In the genomic region with DNA sequence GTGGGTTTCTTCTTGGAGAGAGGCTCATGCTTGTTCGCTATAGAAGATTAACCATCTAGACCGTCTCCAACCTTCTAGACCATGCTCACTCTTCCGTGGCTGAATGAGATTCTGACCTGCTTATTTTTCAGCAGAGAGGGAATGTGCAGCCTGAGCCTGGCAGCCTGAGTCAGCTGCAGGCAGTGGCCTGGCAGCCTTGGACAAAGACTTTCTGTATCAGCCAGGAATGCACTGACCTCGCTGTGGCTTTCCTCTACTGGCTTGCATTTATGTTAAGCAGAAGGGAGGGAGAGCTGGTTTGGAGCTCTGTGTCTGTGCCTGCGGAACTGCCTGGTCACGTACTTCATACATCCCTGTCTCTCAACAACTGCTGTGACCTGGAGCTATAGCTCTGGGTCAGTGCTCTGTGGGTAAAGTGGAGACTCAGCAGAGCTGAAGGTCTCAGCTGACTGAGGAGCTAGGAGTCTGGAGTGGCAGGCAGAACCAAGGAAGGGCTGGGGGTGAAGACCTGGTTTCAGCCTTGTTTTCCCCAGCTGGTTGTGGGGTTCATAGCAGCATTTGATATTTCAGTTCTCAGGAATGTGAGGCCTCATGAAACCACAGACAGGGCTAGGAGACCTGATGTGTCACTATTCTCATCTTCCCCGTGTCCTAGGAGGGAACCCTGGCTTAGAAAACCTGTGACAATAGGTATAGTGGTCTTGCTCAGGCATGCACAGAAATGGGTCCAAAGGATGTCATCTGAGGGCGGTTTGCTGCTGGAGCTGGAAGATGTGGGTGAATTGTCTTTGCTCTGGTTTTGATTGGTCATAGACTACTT, we compare ENCODE assay signal across 9 mouse cellular contexts.
DNase-seq lines count a peak whose midpoint lies in the region; ATAC-seq and TF ChIP-seq lines count a peak whose summit lies in the region.
"Had no signal": no experiment of that assay in that cellular context is flagged by ENCODE, and none has a peak within 500 bp of the region (broad histone marks: within the 10 kb centered on the region; RNA-seq: fewer than 3 reads in every experiment).

No protein-coding gene starts in this region.

- peak overlapping the region; percentile 65 for H3K9ac ChIP-seq in heart, embryonic 13.5 days
- H3K9ac ChIP-seq in neural tube, embryonic 14.5 days (replicated peaks; ENCODE audit: low read depth, low read length) = no peak overlapping the region

- peak in 1 of 2 experiments; percentile 18 for DNase-seq in layer of hippocampus, adult 2 months (ENCODE audit: low spot score in 2 of 2)
- DNase-seq in layer of hippocampus, adult 18-20 months (ENCODE audit: low spot score in 2 of 2) = no peak
- peak; percentile 81 for DNase-seq in brain, adult 2 months (ENCODE audit: low read depth, low spot score)
- peak; percentile 71 for DNase-seq in kidney, postnatal 14 days
- no peak for DNase-seq in thymus, postnatal 0 days (ENCODE audit: low spot score)

- no peaks in the 10 kb centered on the region for H3K36me3 ChIP-seq in heart, embryonic 13.5 days
- no peaks in the 10 kb centered on the region for H3K36me3 ChIP-seq in neural tube, embryonic 14.5 days (ENCODE audit: control insufficient read depth, insufficient read depth, low read length)
- H3K36me3 ChIP-seq: G1E had no signal

- ATAC-seq in heart, embryonic 13.5 days (ENCODE audit: extremely low read depth, insufficient number of reproducible peaks, low FRiP score, low TSS enrichment) = peak; percentile 71; the same call in 1 of the 2 replicates
- peak; percentile 58; the same call in 1 of the 2 replicates for ATAC-seq in neural tube, embryonic 14.5 days (ENCODE audit: low read depth)
- ATAC-seq in granulocyte monocyte progenitor cell, adult 5-6 weeks (replicated peaks; ENCODE audit: poor library complexity, severe bottlenecking) = no peak

- WGBS in heart, embryonic 13.5 days = 32% methylated on average over 8 of the region's 8 CpGs
- 40% methylated on average over 8 of the region's 8 CpGs for WGBS in neural tube, embryonic 14.5 days

- no peaks in the 10 kb centered on the region for H3K27me3 ChIP-seq in heart, embryonic 13.5 days (replicated peaks)
- no peaks in the 10 kb centered on the region for H3K27me3 ChIP-seq in neural tube, embryonic 14.5 days (ENCODE audit: control insufficient read depth, insufficient read depth, low read length)

- no peaks in the 10 kb centered on the region for H3K9me3 ChIP-seq in heart, embryonic 13.5 days
- H3K9me3 ChIP-seq in neural tube, embryonic 14.5 days (ENCODE audit: control insufficient read depth, low read length) = no peaks in the 10 kb centered on the region

- no peak overlapping the region for H3K4me3 ChIP-seq in layer of hippocampus, adult 2 months
- H3K4me3 ChIP-seq in heart, embryonic 13.5 days = no peak overlapping the region
- no peak overlapping the region for H3K4me3 ChIP-seq in neural tube, embryonic 14.5 days (ENCODE audit: low read depth, low read length)

- TF ChIP-seq CTCF in layer of hippocampus, adult 2 months (conservative IDR thresholded peaks at IDR 0.05) = no peak

- peaks cover 42% of the 10 kb centered on the region for H3K4me1 ChIP-seq in heart, embryonic 13.5 days
- no peaks in the 10 kb centered on the region for H3K4me1 ChIP-seq in neural tube, embryonic 14.5 days (ENCODE audit: control insufficient read depth, insufficient read depth, low read length)

- H3K27ac ChIP-seq in layer of hippocampus, adult 2 months = peak overlapping the region; percentile 52; the same call in 1 of the 2 replicates
- H3K27ac ChIP-seq in heart, embryonic 13.5 days (replicated peaks) = peak overlapping the region; percentile 95
- H3K27ac ChIP-seq in neural tube, embryonic 14.5 days (ENCODE audit: low read depth, low read length) = peak overlapping the region; percentile 35

- peak overlapping the region; percentile 16; the same call in 1 of the 2 replicates for H3K4me2 ChIP-seq in heart, embryonic 13.5 days
- no peak overlapping the region for H3K4me2 ChIP-seq in neural tube, embryonic 14.5 days (ENCODE audit: low read depth, low read length)

Comparison
In these comparisons a context has a peak if more than half of its experiments do, and no peak if none do; other contexts are left out.
1. DNase-seq: peak in brain, adult 2 months (single experiment) and kidney, postnatal 14 days (single experiment); none in layer of hippocampus, adult 18-20 months (0 of 2) and thymus, postnatal 0 days (single experiment).
2. H3K27ac ChIP-seq: peak in every context shown above with its lines; median percentile 95 in heart, embryonic 13.5 days; 52 in layer of hippocampus, adult 2 months; 35 in neural tube, embryonic 14.5 days.